Mouse (Mus musculus) spleen, adult 2 months (tissue): ENCODE data around the gene Maml2.

ENCODE experiments used
- CTCF ChIP-seq: fragments of 200-500 bp; IDR thresholded peaks from 2 replicates; pipeline ENCODE4 v1.5.1; 2011; ENCODE audit warnings: mild to moderate bottlenecking, inconsistent platforms; ENCODE audit not compliant: insufficient read depth, insufficient read length, insufficient replicate concordance; ENCODE audit errors: extremely low read depth
- POLR2A ChIP-seq: fragments of 200-500 bp; IDR thresholded peaks from 2 replicates; pipeline ENCODE4 v1.6.1; 2011; ENCODE audit warnings: low read depth, low read length, inconsistent platforms

DNA sequence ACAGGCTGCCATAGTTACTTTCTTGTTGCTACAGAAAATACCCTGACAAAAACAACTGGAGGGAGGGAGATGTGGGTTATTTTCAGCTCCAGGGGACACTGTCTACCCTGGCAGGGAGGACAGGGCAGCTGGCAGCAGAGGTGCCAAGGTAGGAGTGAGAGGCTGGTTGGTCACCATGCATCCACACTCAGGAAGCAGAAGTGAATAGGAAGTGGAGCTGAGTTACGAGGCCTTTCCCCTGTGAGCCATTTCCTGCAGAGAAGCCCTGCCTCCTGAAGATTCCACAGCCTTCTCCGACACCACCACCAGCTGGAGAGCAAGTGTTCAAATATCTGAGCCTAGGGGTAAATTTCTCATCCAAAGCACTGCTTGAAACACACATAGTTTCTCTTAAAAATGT is 277.2 kb downstream of the Maml2 start:
- TF ChIP-seq CTCF (no peak), POLR2A (no peak)
